Mouse (Mus musculus): ENCODE measurements around the gene Ints13.
"Not testable (repeated sequence)": the region's sequence is repeated elsewhere in the genome, so short reads cannot be mapped to it uniquely, and the experiment has no call there.

Gene Ints13

GRCm38 (mm10) chr6:146577310-146578109 lies at the start of gene Ints13:
Gene Ints13, minus strand, starts transcription at chr6:146577835.
- DNase-seq (ENCODE audit: extremely low spot score): peak; percentile 96

DNA sequence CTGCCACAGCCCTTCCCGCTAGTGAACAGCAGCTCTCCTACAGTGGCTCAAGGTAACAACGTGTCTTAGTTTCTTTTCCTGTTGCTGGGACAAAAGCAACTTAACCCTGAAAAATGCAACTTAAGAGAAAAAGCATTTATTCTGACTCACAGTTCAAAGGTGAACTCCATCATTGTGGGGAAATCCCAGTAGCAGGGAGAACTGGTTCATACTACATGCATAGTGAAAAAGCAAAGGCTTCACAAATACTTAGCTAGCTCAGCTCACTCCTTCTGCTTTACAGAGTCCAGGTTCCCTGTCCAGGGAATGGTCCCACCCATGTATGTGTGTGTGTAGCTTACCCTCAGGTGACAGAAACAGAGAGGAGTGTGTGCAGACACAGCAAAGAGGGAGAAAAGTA lies 39.0 kb upstream of the Ints13 start:
- DNase-seq (ENCODE audit: extremely low spot score): no peak

DNA sequence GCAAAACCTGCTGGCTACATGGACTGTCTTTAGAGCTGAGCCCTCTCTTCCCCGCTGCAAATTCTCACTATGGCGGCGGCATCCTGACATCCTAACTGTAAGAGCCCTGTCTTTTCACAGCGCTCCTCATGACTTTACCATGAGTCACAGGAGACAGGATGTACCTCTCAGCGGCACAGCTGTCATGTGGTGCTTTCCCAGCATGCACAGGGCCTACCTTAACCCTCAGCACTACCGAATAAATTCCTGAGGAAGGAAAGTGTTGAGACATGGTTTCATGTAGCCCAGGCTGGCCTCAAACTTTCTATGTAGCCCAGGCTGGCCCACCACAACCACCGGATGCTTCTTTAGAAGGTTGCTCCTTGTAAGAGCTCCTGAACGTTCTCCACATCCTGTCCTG lies 38.3 kb upstream of the Ints13 start:
- no peak for DNase-seq (ENCODE audit: extremely low spot score)

DNA sequence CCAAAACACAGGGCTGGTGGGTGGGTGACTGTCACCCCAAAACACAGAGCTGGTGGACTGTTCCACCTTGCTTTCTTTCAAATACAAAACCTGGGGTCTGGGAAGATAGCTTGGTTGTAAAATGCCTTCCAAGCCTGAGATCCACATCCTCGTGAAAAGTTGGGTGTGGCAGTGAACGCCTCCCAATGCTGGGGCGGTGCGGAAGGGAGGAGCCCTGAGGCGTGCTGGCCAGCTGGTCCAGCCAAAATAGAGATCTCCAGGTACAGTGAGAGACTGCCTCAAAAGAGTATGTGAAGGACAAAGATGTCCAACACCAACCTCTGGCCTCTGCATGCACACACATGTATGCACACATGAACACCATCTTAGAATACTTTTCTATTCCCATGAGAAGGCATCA lies 36.9 kb upstream of the Ints13 start:
- no peak for DNase-seq (ENCODE audit: extremely low spot score)

DNA sequence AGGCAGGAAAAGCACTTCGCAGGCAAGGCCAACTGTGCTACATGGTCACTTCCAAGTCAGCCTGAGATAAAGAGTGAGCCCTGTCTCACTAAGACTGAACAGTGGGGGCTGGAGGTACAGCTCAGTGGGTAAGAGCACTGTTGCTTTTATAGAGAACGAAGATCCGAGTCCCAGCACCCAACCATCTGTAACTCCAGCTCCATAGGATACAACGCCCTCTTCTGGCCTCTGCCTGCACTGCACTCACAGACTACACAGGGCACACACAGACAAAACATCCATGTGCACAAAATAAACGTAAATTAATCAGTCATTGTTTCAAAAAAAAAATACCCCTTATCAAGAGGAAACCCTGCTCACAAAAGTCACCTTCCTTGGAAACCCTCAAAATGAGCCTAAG lies 36.3 kb upstream of the Ints13 start:
- DNase-seq (ENCODE audit: extremely low spot score): no peak

- DNase-seq (ENCODE audit: extremely low spot score): no peak
Measured at GRCm38 (mm10) chr6:146612736-146613135, 35.1 kb upstream of the Ints13 start.

GRCm38 (mm10) chr6:146611897-146612296 lies 34.3 kb upstream of the Ints13 start:
- no peak for DNase-seq (ENCODE audit: extremely low spot score)

- no peak for DNase-seq (ENCODE audit: extremely low spot score)
Measured at GRCm38 (mm10) chr6:146611385-146611784, 33.8 kb upstream of the Ints13 start.

DNA sequence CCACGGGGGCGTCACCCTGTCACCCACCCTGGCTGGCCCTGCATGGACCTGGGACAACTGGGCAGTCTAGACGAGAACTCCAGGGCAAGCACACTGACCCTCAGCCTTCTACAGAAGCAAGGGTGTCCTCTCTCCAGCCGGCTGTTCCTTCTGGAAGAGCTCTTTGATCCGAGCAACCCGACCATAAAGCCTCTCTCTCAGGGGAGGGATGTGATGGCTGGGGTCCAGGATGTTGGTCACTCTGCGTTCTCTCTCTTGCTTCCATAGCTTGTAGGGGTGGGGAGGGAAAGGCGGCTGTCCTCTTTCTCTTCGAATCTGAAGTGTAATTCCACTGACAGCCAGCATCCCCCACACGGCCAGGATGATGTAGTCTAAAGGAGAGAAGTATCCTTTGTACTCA lies 26.0 kb upstream of the Ints13 start:
- DNase-seq (ENCODE audit: extremely low spot score): no peak

DNA sequence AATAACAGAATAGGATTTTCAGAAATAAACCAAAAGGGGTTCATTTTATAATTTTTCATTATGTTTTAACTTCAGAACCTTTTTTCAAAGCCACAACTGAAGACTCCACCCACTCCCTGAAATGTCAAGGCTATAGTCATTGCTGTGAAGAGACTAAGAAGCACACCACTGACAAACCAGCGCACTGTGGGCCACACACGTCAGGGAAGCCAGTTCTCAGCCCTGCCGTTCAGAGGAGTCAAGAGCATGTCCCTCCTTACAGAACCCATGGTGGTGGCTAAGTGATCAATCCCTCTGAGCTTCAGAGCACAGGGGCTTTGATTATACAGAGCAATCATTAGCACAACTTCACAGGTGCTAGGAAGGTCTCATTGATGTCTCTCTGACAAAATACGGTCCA lies 25.0 kb upstream of the Ints13 start:
- no peak for DNase-seq (ENCODE audit: extremely low spot score)

GRCm38 (mm10) chr6:146585134-146585533 lies 7.5 kb upstream of the Ints13 start:
- DNase-seq (ENCODE audit: extremely low spot score): no peak

GRCm38 (mm10) chr6:146583366-146584046 lies 5.9 kb upstream of the Ints13 start:
- no peak for DNase-seq (ENCODE audit: extremely low spot score)

DNA sequence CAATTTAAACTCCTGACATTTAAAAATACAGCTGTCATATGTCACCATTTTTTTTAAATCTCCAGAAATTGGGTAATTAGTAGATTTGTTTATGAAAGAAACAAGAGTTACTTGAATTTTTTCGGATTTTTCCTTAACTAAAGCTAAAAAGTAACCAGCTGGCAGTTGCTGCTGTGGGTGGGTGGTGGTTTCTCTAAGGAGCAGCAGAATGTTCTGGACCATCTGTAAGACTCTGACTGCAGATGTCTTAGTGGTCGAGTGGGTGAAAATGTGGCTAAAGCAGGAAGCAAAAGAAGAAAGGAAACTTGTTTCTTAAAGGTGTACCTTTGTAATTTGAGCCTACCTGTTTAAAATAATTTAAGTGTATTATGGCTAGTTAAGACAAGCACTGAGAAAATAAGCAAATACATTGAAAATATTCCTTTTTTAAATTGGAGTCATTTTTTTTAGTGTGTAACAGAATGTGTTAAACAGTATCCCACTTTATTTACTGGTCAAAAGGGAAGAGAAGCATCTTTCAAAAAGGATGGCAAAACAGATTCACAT lies 2.8 kb upstream of the Ints13 start:
- no peak for DNase-seq (ENCODE audit: extremely low spot score)

- DNase-seq (ENCODE audit: extremely low spot score): no peak
Measured at GRCm38 (mm10) chr6:146578586-146578985, 951 bp upstream of the Ints13 start.

DNA sequence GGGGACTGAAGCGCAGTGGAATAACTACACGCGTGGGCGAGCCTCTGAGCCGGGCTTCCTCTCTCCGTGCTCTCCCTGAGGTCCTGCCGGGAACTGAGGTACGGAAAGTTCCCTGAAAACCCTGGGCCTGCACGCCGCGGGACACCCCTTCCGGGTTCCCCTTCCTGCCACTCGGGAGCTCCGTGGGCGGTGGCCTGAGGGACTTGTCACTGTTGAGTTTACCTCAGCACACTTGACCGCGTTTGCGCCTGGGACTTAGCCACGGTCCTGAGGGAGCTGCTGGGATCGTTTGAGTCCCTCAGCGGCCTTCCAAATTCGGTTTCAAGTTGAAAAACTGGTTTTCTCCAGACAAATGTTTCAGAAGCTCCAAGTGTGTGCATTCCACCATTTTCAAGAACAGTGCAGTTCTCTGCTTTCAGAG lies 486 bp upstream of the Ints13 start:
- no peak for DNase-seq (ENCODE audit: extremely low spot score)

DNA sequence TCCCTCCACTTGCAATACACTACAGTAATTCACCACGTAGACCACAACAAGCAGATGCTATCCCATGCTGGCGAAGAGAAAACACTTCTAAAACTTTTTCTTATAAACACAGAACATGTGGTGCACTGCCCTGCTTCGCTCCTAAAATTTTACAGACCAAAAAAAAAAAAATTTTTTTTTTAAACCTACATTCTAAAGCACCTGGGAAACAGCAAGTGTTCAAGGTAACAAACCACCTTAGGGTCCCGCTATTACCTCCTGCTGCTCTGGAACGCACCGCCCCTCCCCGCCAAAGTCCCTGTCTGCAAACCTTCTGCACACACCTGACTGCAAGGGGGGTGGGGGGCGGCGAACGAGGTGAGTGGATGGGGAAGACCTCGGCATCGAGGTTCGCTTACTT lies 732 bp downstream of the Ints13 start, which contains the start of gene Fgfr1op2:
TSS of gene Fgfr1op2 (plus strand) at position 301 of the 400 bp plus-strand sequence.
- DNase-seq (ENCODE audit: extremely low spot score): no peak

DNA sequence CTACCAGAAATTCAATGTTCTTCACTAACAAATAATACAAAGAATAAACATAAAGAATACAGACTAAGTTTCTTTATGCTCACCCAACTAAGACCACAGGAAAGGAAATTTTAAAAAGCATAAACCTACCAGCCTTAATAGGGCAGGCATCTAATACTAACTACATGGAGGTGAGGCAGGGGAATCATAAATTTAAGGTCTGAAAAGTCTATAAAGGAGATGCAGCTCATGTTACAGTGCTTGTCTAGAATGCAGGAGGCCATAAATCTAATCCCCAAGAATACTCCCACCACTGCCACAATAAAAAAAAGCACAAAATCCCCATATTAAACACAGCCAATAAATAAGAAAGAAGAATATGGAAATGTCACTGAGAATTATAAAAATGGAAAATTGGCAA lies 5.6 kb downstream of the Ints13 start:
- no peak for DNase-seq (ENCODE audit: extremely low spot score)

DNA sequence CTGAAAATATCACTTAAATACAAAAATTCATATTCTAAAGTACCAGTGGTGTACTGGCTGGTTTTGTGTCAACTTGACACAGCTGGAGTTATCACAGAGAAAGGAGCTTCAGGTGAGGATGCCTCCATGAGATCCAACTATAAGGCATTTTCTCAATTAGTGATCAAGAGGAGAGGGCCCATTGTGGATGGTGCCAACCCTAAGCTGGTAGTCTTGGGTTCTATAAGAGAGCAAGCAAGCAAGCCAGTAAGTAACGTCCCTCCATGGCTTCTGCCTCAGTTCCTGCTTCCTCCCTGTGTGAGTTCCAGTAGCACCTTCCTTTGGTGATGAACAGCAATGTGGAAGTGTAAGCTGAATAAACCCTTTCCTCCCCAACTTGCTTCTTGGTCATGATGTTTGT lies 15.2 kb downstream of the Ints13 start:
- not testable (repeated sequence) for DNase-seq (ENCODE audit: extremely low spot score)

GRCm38 (mm10) chr6:146551326-146551725 lies 26.3 kb downstream of the Ints13 start:
- DNase-seq (ENCODE audit: extremely low spot score): no peak

DNA sequence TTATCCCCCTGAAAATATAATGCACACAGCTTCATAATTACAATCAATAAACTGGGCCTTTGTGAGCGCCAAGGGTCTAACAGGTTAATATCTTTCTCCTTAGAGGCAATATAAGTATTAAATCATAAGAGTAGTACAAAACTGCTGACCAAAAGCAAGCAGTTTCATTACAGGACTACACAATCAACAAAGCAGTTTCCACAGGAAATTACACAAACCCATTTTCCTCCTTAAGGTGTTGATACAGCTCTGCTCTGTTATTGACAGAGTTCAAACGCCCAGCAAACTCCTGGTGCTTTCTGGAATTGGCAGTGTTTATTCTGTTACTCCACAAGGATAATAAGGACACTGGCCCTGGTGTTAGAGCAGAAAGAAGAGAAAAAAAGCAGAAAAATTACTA lies 27.2 kb downstream of the Ints13 start:
- no peak for DNase-seq (ENCODE audit: extremely low spot score)

GRCm38 (mm10) chr6:146545289-146545865 lies 32.3 kb downstream of the Ints13 start:
- no peak for DNase-seq (ENCODE audit: extremely low spot score)

GRCm38 (mm10) chr6:146544622-146545021 lies 33.0 kb downstream of the Ints13 start:
- DNase-seq (ENCODE audit: extremely low spot score): no peak

DNA sequence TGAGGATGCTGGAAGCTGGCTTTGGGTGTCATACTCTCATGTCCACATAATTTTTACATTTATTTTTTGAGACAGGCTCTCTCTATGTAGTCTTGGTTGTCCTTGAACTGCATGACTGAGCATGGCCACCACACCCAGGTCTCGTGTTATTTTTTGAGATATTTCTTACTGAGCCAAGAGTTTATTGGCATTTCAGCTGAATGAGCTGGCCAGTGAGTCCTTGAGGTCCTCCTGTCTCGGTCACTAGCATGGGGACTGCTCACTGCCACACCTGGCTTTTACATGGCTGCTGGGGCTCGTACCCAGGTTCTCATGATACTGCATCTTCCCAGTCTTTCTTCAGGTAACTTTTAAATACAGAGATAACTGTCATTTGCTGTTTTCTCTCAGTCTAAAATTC lies 37.2 kb downstream of the Ints13 start:
- DNase-seq (ENCODE audit: extremely low spot score): no peak

Data from embryo, embryonic 9.5 days (tissue).